Mouse (Mus musculus): Measurements from ENCODE around the gene Csf2rb.

- TF ChIP-seq POLR2A (IDR thresholded peaks at IDR 0.05; ENCODE audit: control insufficient read depth in 1 of 2, insufficient read depth in 1 of 2, low read depth in 1 of 2, low read length in 2 of 2, poor library complexity in 1 of 2) (no peak), CTCF (IDR thresholded peaks at IDR 0.05 in 2 of 3, conservative IDR thresholded peaks at IDR 0.05 in 1 of 3; ENCODE audit: control insufficient read depth in 1 of 3, insufficient read depth in 1 of 3, low read depth in 2 of 3, low read length in 3 of 3, poor library complexity in 1 of 3, severe bottlenecking in 1 of 3) (no peak)
Observed at GRCm38 (mm10) chr15:78372796-78373195, 47.2 kb downstream of the Csf2rb start.

Measured in MEL (cell line).